Mouse (Mus musculus): Measurements from ENCODE around the gene Clk3.

- TF ChIP-seq CTCF (IDR thresholded peaks at IDR 0.05; ENCODE audit: low read depth, low read length) (no peak), POLR2A (IDR thresholded peaks at IDR 0.05; ENCODE audit: borderline replicate concordance, low read depth, low read length) (no peak)
These were observed 38.2 kb upstream of the Clk3 start for GRCm38 (mm10) chr9:57803839-57804238.

Data from bone marrow macrophage, adult 2 months (primary cell).